Mouse (Mus musculus) hindbrain, embryonic 13.5 days (tissue): ENCODE data around the gene Apon. TPM values are rescaled to one million over a fixed set of nuclear protein-coding genes. Genes with fewer than 3 reads are reported as not detected.

Experiments used
- polyA plus RNA-seq: library from polyadenylated mRNA; unstranded; fragments of >200 nt; fragmentation: Nextera tagmentation; extraction: Ambion mirVana; gene quantifications from 2 replicates; pipeline ENCODE4 v1.2.1, GENCODE M21; 2015

Apon gene
- polyA plus RNA-seq, 1 experiment from 2014 or later: 0.27 TPM

Other genes starting within 250 kb of the Apon start
- not detected in 2 replicates for gene Hsd17b6, start 246.5 kb upstream of the Apon start, polyA plus RNA-seq
- 33.9 and 39.4 TPM in 2 replicates for gene Prim1, start 238.9 kb upstream of the Apon start, polyA plus RNA-seq
- 609 and 615 TPM in 2 replicates for gene Naca, start 218.5 kb upstream of the Apon start, polyA plus RNA-seq
- gene Ptges3, start 195.1 kb upstream of the Apon start, polyA plus RNA-seq: 440 and 454 TPM in 2 replicates
- 2,105 and 2,130 TPM in 2 replicates for gene Atp5b, start 170.8 kb upstream of the Apon start, polyA plus RNA-seq
- gene Baz2a, start 162.5 kb upstream of the Apon start, polyA plus RNA-seq: 12.6 and 13.4 TPM in 2 replicates
- 11.1 and 13.1 TPM in 2 replicates for gene Rbms2, start 73.8 kb upstream of the Apon start, polyA plus RNA-seq
- 0.75 and 1.3 TPM in 2 replicates for gene Gls2, start 59.6 kb upstream of the Apon start, polyA plus RNA-seq
- 19.6 and 21.7 TPM in 2 replicates for gene Spryd4, start 42.3 kb upstream of the Apon start, polyA plus RNA-seq
- gene Mip, start 28.3 kb upstream of the Apon start, polyA plus RNA-seq: 0.14 and 0.21 TPM in 2 replicates
- gene Timeless, start 22.0 kb upstream of the Apon start, polyA plus RNA-seq: 24.6 and 29.5 TPM in 2 replicates
- gene Apof, start 14.6 kb downstream of the Apon start, polyA plus RNA-seq: not detected in 2 replicates
- gene Stat2, start 16.5 kb downstream of the Apon start, polyA plus RNA-seq: 21.4 and 22.6 TPM in 2 replicates
- gene Il23a, start 44.7 kb downstream of the Apon start, polyA plus RNA-seq: 0.10 TPM in 1 of 2 replicates, not detected in the other
- 25.3 and 25.8 TPM in 2 replicates for gene Pan2, start 49.2 kb downstream of the Apon start, polyA plus RNA-seq
- gene Cnpy2, start 68.4 kb downstream of the Apon start, polyA plus RNA-seq: 227 and 228 TPM in 2 replicates
- 232 and 235 TPM in 2 replicates for gene Cs, start 83.6 kb downstream of the Apon start, polyA plus RNA-seq
- 31.1 and 37.6 TPM in 2 replicates for gene Coq10a, start 114.9 kb downstream of the Apon start, polyA plus RNA-seq
- 11.7 and 12.9 TPM in 2 replicates for gene Ankrd52, start 123.0 kb downstream of the Apon start, polyA plus RNA-seq
- not detected in 2 replicates for gene Slc39a5, start 147.1 kb downstream of the Apon start, polyA plus RNA-seq
- 126 and 139 TPM in 2 replicates for gene Nabp2, start 157.4 kb downstream of the Apon start, polyA plus RNA-seq
- gene Rnf41, start 157.6 kb downstream of the Apon start, polyA plus RNA-seq: 81.9 and 83.8 TPM in 2 replicates
- 195 and 196 TPM in 2 replicates for gene Smarcc2, start 205.2 kb downstream of the Apon start, polyA plus RNA-seq
- 933 and 943 TPM in 2 replicates for gene Myl6, start 240.0 kb downstream of the Apon start, polyA plus RNA-seq
- gene Myl6b, start 244.6 kb downstream of the Apon start, polyA plus RNA-seq: 4.1 and 4.2 TPM in 2 replicates